Mouse (Mus musculus) cerebellum, adult 2 months (tissue): Measurements from ENCODE around the gene A930017K11Rik. TPM values are rescaled to one million over a fixed set of nuclear protein-coding genes. Genes with fewer than 3 reads are reported as not detected.

Experiments used
- DNase-seq, 2 experiments: peaks; one replicate each; pipeline ENCODE4 v3.0.0; 2021
- H3K27ac ChIP-seq: fragments of 200-500 bp; 2 replicates; pipeline ENCODE4 v1.5.1; 2012; ENCODE audit warnings: low read length, control low read depth, inconsistent platforms; ENCODE audit not compliant: insufficient read depth
- H3K27me3 ChIP-seq: fragments of 200-500 bp; 2 replicates; pipeline ENCODE4 v1.6.1; 2012; ENCODE audit warnings: inconsistent platforms, mild to moderate bottlenecking, low read length, moderate library complexity; ENCODE audit not compliant: control insufficient read depth, insufficient read depth
- H3K4me1 ChIP-seq: fragments of 200-500 bp; 2 replicates; pipeline ENCODE4 v1.6.1; 2011; ENCODE audit warnings: low read length; ENCODE audit not compliant: control insufficient read depth, insufficient read depth
- H3K4me3 ChIP-seq: fragments of 200-500 bp; replicated peaks from 2 replicates; pipeline ENCODE3; 2011; ENCODE audit warnings: mild to moderate bottlenecking, low read depth, low read length, control low read depth; ENCODE audit not compliant: insufficient read depth
- CTCF ChIP-seq: fragments of 200-500 bp; IDR thresholded peaks from 2 replicates; pipeline ENCODE4 v1.5.1; 2011; ENCODE audit warnings: low read depth, mild to moderate bottlenecking, control low read depth, low read length, moderate library complexity, borderline replicate concordance; ENCODE audit not compliant: insufficient read depth
- POLR2A ChIP-seq: fragments of 200-500 bp; IDR thresholded peaks from 2 replicates; pipeline ENCODE4 v1.6.1; 2011; ENCODE audit warnings: low read length, control low read depth, borderline replicate concordance; ENCODE audit not compliant: insufficient read depth
- WGBS: fragments of 180-500 bp; shearing (Covaris S2); methylation state at CpG from one replicate; pipeline ENCODE4 v1.1.7; 2018; 5-methylcytosine and 5-hydroxymethylcytosine counted together
- polyA plus RNA-seq: library from polyadenylated mRNA; depleted of rRNA; stranded (reverse); fragments of >200 nt; gene quantifications from 2 replicates; pipeline ENCODE4 v1.2.3, GENCODE M21; 2012; rRNA removed

The A930017K11Rik gene
- polyA plus RNA-seq, 1 experiment: 14.0 TPM

- no peaks in the 10 kb centered on the region for H3K27me3 ChIP-seq
Observed at GRCm38 (mm10) chr17:25900193-25900592, 52.2 kb downstream of the A930017K11Rik start.

More at GRCm38 (mm10) chr17:25900193-25900592, 52.2 kb downstream of the A930017K11Rik start:
- WGBS: 89% methylated on average over 1 of the region's 1 CpGs
- no peak for DNase-seq
- Histone ChIP-seq H3K4me1 (peaks cover 21% of the 10 kb centered on the region), H3K27ac (no peak overlapping the region), H3K4me3 (no peak overlapping the region)
- TF ChIP-seq CTCF (no peak), POLR2A (no peak)

Other genes with a start within 250 kb of the A930017K11Rik start
- gene Gng13, start 235.4 kb downstream of the A930017K11Rik start, polyA plus RNA-seq: 489 and 519 TPM in 2 replicates
- 3.7 and 4.1 TPM in 2 replicates for gene Chtf18, start 225.1 kb downstream of the A930017K11Rik start, polyA plus RNA-seq
- 96.4 and 97.4 TPM in 2 replicates for gene Rpusd1, start 224.9 kb downstream of the A930017K11Rik start, polyA plus RNA-seq
- 0.73 and 1.1 TPM in 2 replicates for gene Mslnl, start 216.5 kb downstream of the A930017K11Rik start, polyA plus RNA-seq
- 0.21 and 0.38 TPM in 2 replicates for gene Msln, start 198.2 kb downstream of the A930017K11Rik start, polyA plus RNA-seq
- 43.5 and 45.5 TPM in 2 replicates for gene Narfl, start 178.8 kb downstream of the A930017K11Rik start, polyA plus RNA-seq
- 340 and 348 TPM in 2 replicates for gene Haghl, start 166.9 kb downstream of the A930017K11Rik start, polyA plus RNA-seq
- 0.47 and 0.79 TPM in 2 replicates for gene Ccdc78, start 166.0 kb downstream of the A930017K11Rik start, polyA plus RNA-seq
- 167 and 178 TPM in 2 replicates for gene Fam173a, start 159.7 kb downstream of the A930017K11Rik start, polyA plus RNA-seq
- 3.3 and 5.0 TPM in 2 replicates for gene AC134908.4, start 156.9 kb downstream of the A930017K11Rik start, polyA plus RNA-seq
- 534 and 542 TPM in 2 replicates for gene Metrn, start 155.4 kb downstream of the A930017K11Rik start, polyA plus RNA-seq
- gene Fbxl16, start 143.5 kb downstream of the A930017K11Rik start, polyA plus RNA-seq: 187 and 207 TPM in 2 replicates
- gene Wdr24, start 128.9 kb downstream of the A930017K11Rik start, polyA plus RNA-seq: 32.8 and 34.2 TPM in 2 replicates
- 65.8 and 75.2 TPM in 2 replicates for gene Jmjd8, start 123.7 kb downstream of the A930017K11Rik start, polyA plus RNA-seq
- gene Stub1, start 119.2 kb downstream of the A930017K11Rik start, polyA plus RNA-seq: 326 and 333 TPM in 2 replicates
- gene Rhbdl1, start 115.3 kb downstream of the A930017K11Rik start, polyA plus RNA-seq: 111 and 119 TPM in 2 replicates
- gene Gm20683, start 110.8 kb downstream of the A930017K11Rik start, polyA plus RNA-seq: 42.9 and 45.9 TPM in 2 replicates
- gene Rhot2, start 107.7 kb downstream of the A930017K11Rik start, polyA plus RNA-seq: 105 and 121 TPM in 2 replicates
- gene Wdr90, start 91.1 kb downstream of the A930017K11Rik start, polyA plus RNA-seq: 21.6 and 26.9 TPM in 2 replicates
- 31.9 and 34.1 TPM in 2 replicates for gene Mcrip2, start 83.8 kb downstream of the A930017K11Rik start, polyA plus RNA-seq
- 110 and 116 TPM in 2 replicates for gene Mettl26, start 77.5 kb downstream of the A930017K11Rik start, polyA plus RNA-seq
- gene Wfikkn1, start 71.7 kb downstream of the A930017K11Rik start, polyA plus RNA-seq: 0.95 and 1.1 TPM in 2 replicates
- 70.0 and 74.6 TPM in 2 replicates for gene Rab40c, start 32.8 kb downstream of the A930017K11Rik start, polyA plus RNA-seq
- gene Pigq, start 7.6 kb downstream of the A930017K11Rik start, polyA plus RNA-seq: 170 and 191 TPM in 2 replicates
- 1.9 and 2.5 TPM in 2 replicates for gene Nhlrc4, start 7.6 kb downstream of the A930017K11Rik start, polyA plus RNA-seq
- gene Capn15, start 33.2 kb upstream of the A930017K11Rik start, polyA plus RNA-seq: 88.7 and 92.8 TPM in 2 replicates
- gene Rab11fip3, start 117.0 kb upstream of the A930017K11Rik start, polyA plus RNA-seq: 81.8 and 82.9 TPM in 2 replicates
- gene Decr2, start 137.8 kb upstream of the A930017K11Rik start, polyA plus RNA-seq: 39.5 and 41.3 TPM in 2 replicates
- 6.2 and 6.7 TPM in 2 replicates for gene Nme4, start 143.0 kb upstream of the A930017K11Rik start, polyA plus RNA-seq
- 41.0 and 48.2 TPM in 2 replicates for gene Tmem8, start 160.7 kb upstream of the A930017K11Rik start, polyA plus RNA-seq
- gene Mrpl28, start 170.9 kb upstream of the A930017K11Rik start, polyA plus RNA-seq: 114 and 118 TPM in 2 replicates
- gene Axin1, start 186.1 kb upstream of the A930017K11Rik start, polyA plus RNA-seq: 21.3 and 22.8 TPM in 2 replicates
- gene Pdia2, start 246.5 kb upstream of the A930017K11Rik start, polyA plus RNA-seq: 0.07 and 0.10 TPM in 2 replicates